Mouse (Mus musculus): ENCODE measurements at regions not wholly inside any gene's neighbourhood (a gene's known extent, or its start where the extent isn't known, plus 50 kb on each side); places are given as distances from the start of the nearest gene placed in this dataset.

- Histone ChIP-seq H3K9ac (replicated peaks; ENCODE audit: low read length, poor library complexity, severe bottlenecking) (no peak overlapping the region), H3K4me1 (ENCODE audit: insufficient read depth, low read length) (peaks cover under 1% of the 10 kb centered on the region; the same call in 1 of the 2 replicates), H3K27me3 (ENCODE audit: insufficient read depth, low read length) (no peaks in the 10 kb centered on the region), H3K27ac (ENCODE audit: low read depth, low read length) (no peak overlapping the region), H3K4me2 (ENCODE audit: low read depth, low read length, poor library complexity, severe bottlenecking) (no peak overlapping the region), H3K4me3 (ENCODE audit: low read depth, low read length) (no peak overlapping the region), H3K36me3 (ENCODE audit: insufficient read depth, low read length) (no peaks in the 10 kb centered on the region), H3K9me3 (ENCODE audit: low read length) (no peaks in the 10 kb centered on the region)
- TF ChIP-seq CTCF (IDR thresholded peaks at IDR 0.05): no peak
- DNase-seq (ENCODE audit: low spot score) (no peak), ATAC-seq (ENCODE audit: low FRiP score) (no peak)
- whole genome bisulfite sequencing: 87% methylated on average over 12 of the region's 12 CpGs
Observed at GRCm38 (mm10) chr8:93683773-93684391, 125.9 kb upstream of the Gnao1 start.

- no peak for DNase-seq (ENCODE audit: low spot score)
- TF ChIP-seq CTCF (IDR thresholded peaks at IDR 0.05): no peak
- peaks cover 4% of the 10 kb centered on the region; the same call in 1 of the 2 replicates for H3K4me1 ChIP-seq (ENCODE audit: insufficient read depth, low read length)
- ATAC-seq (ENCODE audit: low FRiP score): no peak
- H3K27me3 ChIP-seq (ENCODE audit: insufficient read depth, low read length): no peaks in the 10 kb centered on the region
- 98% methylated on average over 6 of the region's 6 CpGs for WGBS
- no peak overlapping the region for H3K4me2 ChIP-seq (ENCODE audit: low read depth, low read length, poor library complexity, severe bottlenecking)
- H3K27ac ChIP-seq (ENCODE audit: low read depth, low read length): no peak overlapping the region
- no peaks in the 10 kb centered on the region for H3K36me3 ChIP-seq (ENCODE audit: insufficient read depth, low read length)
- H3K4me3 ChIP-seq (ENCODE audit: low read depth, low read length): no peak overlapping the region
- no peak overlapping the region for H3K9ac ChIP-seq (replicated peaks; ENCODE audit: low read length, poor library complexity, severe bottlenecking)
- no peaks in the 10 kb centered on the region for H3K9me3 ChIP-seq (ENCODE audit: low read length)
Observed at GRCm38 (mm10) chr8:93684392-93684791, 125.4 kb upstream of the Gnao1 start.

DNA sequence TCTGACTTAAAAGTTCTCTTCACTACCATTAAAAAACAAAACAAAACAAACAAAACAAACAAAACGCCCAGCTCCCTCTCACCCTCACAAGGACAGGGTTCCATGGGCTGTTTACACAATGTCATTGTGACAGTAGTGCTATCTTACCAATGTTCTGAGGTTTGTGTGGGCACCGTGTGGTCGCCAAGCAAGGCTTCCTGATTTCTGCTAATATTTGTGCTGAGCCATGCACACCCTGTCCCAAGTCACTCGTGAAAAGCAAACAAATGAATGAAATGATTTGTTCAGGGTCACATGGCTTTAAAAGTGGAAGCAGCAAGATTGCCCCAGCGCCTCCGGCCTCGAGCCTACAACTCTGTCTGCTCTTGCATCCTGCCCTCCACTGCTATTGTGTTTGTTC, 120.9 kb upstream of the Gnao1 start:
- peak overlapping the region; percentile 62; the same call in 1 of the 2 replicates for H3K27ac ChIP-seq (ENCODE audit: low read depth, low read length)
- no peaks in the 10 kb centered on the region for H3K9me3 ChIP-seq (ENCODE audit: low read length)
- peaks cover 4% of the 10 kb centered on the region; the same call in 1 of the 2 replicates for H3K4me1 ChIP-seq (ENCODE audit: insufficient read depth, low read length)
- H3K4me2 ChIP-seq (ENCODE audit: low read depth, low read length, poor library complexity, severe bottlenecking): no peak overlapping the region
- 50% methylated on average over 7 of the region's 7 CpGs for WGBS
- no peak overlapping the region for H3K4me3 ChIP-seq (ENCODE audit: low read depth, low read length)
- ATAC-seq (ENCODE audit: low FRiP score): no peak
- TF ChIP-seq CTCF (IDR thresholded peaks at IDR 0.05): no peak
- H3K36me3 ChIP-seq (ENCODE audit: insufficient read depth, low read length): no peaks in the 10 kb centered on the region
- H3K27me3 ChIP-seq (ENCODE audit: insufficient read depth, low read length): no peaks in the 10 kb centered on the region
- no peak overlapping the region for H3K9ac ChIP-seq (replicated peaks; ENCODE audit: low read length, poor library complexity, severe bottlenecking)
- no peak for DNase-seq (ENCODE audit: low spot score)

DNA sequence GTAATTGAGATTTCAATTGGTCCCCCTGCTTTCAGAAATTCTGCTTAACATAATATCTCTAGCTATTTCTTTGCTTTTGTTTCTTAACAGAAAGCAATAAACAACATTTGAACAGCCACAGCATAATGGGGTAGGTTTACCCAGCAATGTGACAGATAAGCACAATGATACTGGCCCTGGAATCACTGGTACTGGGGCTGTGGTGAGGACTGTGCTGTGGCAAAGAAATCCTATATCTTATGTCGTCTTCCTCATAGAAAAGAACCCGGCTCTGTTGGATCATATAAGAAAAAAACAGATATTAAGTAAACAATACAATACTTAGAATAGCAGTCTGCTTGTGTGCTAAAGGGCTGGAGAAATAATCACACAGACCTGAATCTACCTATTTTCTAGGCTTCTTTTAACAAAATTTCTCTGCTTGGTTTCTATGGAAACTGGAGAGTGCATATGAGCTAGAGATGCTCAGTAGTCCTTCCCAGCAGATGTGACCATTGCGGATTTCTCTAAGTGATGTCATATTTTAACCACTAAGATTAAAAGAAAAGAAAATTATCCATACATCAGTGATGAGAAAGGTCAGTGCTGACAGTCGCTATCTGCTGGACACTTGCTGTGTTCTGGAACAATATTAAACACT, 119.8 kb upstream of the Gnao1 start:
- no peaks in the 10 kb centered on the region for H3K36me3 ChIP-seq (ENCODE audit: insufficient read depth, low read length)
- DNase-seq (ENCODE audit: low spot score) (peak; percentile 48), ATAC-seq (ENCODE audit: low FRiP score) (no peak; the same call in 1 of the 2 replicates)

DNA sequence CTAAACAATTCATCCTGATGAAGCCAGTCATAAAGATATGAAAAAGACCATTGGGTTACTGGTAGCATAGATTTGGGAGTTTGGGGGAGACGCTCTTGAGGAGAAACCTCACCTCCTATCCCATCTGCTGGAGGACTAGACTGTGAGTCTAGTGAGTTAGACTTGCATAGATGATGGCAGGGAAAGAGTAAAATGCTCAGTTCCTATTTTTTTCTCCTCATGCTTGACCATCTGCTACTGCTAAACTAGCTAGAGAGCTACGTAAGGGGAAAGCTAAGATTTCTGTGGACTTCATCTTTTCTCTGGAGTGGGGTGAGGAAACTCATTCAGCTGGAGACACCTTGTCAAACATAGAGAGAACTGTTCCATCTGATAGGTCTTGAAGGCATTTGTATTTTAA, 118.4 kb upstream of the Gnao1 start:
- WGBS: 90% methylated on average over 2 of the region's 2 CpGs

More for the DNA sequence above, 119.8 kb upstream of the Gnao1 start:
- Histone ChIP-seq H3K27ac (ENCODE audit: low read depth, low read length) (peak overlapping the region; percentile 62), H3K4me3 (ENCODE audit: low read depth, low read length) (no peak overlapping the region), H3K9me3 (ENCODE audit: low read length) (no peaks in the 10 kb centered on the region), H3K27me3 (ENCODE audit: insufficient read depth, low read length) (no peaks in the 10 kb centered on the region), H3K4me2 (ENCODE audit: low read depth, low read length, poor library complexity, severe bottlenecking) (no peak overlapping the region), H3K4me1 (ENCODE audit: insufficient read depth, low read length) (peaks cover 4% of the 10 kb centered on the region; the same call in 1 of the 2 replicates), H3K9ac (replicated peaks; ENCODE audit: low read length, poor library complexity, severe bottlenecking) (no peak overlapping the region)
- 57% methylated on average over 4 of the region's 4 CpGs for WGBS
- TF ChIP-seq CTCF (IDR thresholded peaks at IDR 0.05): no peak

DNA sequence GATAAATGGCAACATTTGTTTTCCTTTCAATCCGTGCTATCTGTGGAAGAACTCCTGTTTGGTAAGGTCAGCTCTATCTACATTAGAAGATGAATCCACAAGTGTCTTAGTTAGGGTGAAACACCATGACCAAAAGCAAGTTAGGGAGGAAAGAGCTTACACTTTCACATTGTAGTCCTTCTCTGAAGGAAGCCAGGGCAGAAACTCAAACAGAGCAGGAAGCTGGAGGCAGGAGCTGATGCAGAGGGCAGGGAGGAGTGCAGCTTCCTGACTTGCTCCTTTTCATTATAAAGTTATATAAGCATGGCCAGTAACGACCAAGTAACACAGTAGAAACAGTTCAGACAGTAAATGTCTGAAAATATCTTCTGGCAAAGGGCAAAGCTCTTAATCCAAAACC, 117.9 kb upstream of the Gnao1 start:
- Histone ChIP-seq H3K27ac (ENCODE audit: low read depth, low read length) (no peak overlapping the region), H3K27me3 (ENCODE audit: insufficient read depth, low read length) (no peaks in the 10 kb centered on the region), H3K4me1 (ENCODE audit: insufficient read depth, low read length) (peaks cover 4% of the 10 kb centered on the region; the same call in 1 of the 2 replicates), H3K4me2 (ENCODE audit: low read depth, low read length, poor library complexity, severe bottlenecking) (no peak overlapping the region), H3K9ac (replicated peaks; ENCODE audit: low read length, poor library complexity, severe bottlenecking) (no peak overlapping the region), H3K4me3 (ENCODE audit: low read depth, low read length) (no peak overlapping the region), H3K36me3 (ENCODE audit: insufficient read depth, low read length) (no peaks in the 10 kb centered on the region), H3K9me3 (ENCODE audit: low read length) (no peaks in the 10 kb centered on the region)
- 78% methylated on average over 2 of the region's 2 CpGs for WGBS
- no peak for TF ChIP-seq CTCF (IDR thresholded peaks at IDR 0.05)
- DNase-seq (ENCODE audit: low spot score) (no peak), ATAC-seq (ENCODE audit: low FRiP score) (no peak)

More for the DNA sequence above, 118.4 kb upstream of the Gnao1 start:
- Histone ChIP-seq H3K4me1 (ENCODE audit: insufficient read depth, low read length) (peaks cover 4% of the 10 kb centered on the region; the same call in 1 of the 2 replicates), H3K9ac (replicated peaks; ENCODE audit: low read length, poor library complexity, severe bottlenecking) (no peak overlapping the region), H3K27me3 (ENCODE audit: insufficient read depth, low read length) (no peaks in the 10 kb centered on the region), H3K27ac (ENCODE audit: low read depth, low read length) (no peak overlapping the region), H3K36me3 (ENCODE audit: insufficient read depth, low read length) (no peaks in the 10 kb centered on the region), H3K4me2 (ENCODE audit: low read depth, low read length, poor library complexity, severe bottlenecking) (no peak overlapping the region), H3K4me3 (ENCODE audit: low read depth, low read length) (no peak overlapping the region), H3K9me3 (ENCODE audit: low read length) (no peaks in the 10 kb centered on the region)
- ATAC-seq (ENCODE audit: low FRiP score) (no peak), DNase-seq (ENCODE audit: low spot score) (no peak)
- no peak for TF ChIP-seq CTCF (IDR thresholded peaks at IDR 0.05)
